Mouse (Mus musculus): ENCODE data around the gene Kcnab1. TPM values are rescaled to one million over a fixed set of nuclear protein-coding genes. Genes with fewer than 3 reads are reported as not detected.

The Kcnab1 gene
- 100 to 1,000 TPM; 100 to 102 TPM for total RNA-seq (2021)
- long read RNA-seq, experiment 1, transcript Kcnab1-201 (14 exons, 3,245 nt): major isoform, 54 of 67 reads
- long read RNA-seq, experiment 1, partial matches to known transcripts: 8 of 67 reads
- long read RNA-seq, experiment 1, other reads (novel, unspliced or antisense): 5 of 67 reads
- long read RNA-seq, experiment 2, transcript Kcnab1-201 (14 exons, 3,245 nt): major isoform, 53 of 64 reads
- long read RNA-seq, experiment 2, partial matches to known transcripts: 7 of 64 reads
- long read RNA-seq, experiment 2, other reads (novel, unspliced or antisense): 4 of 64 reads

DNA sequence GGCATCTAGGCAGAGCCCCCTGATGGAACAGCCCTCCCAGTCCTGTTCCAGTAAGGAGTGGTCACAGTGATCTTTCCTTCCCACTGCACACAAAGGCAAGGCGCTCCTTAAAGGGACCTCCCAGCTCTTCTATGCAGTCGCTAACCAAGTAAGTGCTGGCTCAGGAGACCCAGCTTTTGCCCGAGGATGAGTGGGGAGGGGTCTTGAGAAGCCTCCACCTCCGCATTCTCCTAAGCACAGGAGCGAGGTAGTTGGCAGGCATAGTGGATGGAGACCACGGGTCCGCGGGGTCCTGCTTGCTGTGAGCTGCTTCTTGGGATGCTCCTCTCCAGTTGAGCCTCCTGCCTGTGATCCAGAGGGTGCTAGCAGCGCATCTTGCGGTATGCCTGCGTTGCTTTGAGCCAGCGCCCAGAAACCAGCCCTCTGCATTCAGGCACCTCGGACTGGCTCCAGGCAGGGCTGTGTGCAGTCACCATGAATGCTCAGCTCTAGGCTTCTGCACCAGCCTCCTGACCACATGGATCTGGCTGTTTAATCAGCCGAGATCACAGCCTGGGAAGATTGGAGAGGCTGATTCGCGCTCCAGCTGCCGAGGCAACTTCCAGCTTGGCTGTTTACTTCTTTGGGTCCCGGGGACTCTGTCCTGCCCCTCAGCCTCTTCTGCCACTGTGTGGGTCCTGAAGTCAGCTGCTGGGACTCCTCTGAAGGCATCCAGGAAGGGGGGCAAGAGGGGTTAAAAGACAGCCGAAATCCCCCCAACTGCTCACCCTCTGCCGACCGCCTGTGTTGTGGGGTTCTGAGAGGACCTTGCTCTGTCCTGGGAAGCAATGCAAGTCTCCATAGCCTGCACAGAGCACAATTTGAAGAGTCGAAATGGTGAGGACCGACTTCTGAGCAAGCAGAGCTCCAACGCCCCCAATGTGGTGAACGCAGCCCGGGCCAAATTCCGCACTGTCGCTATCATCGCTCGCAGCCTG is at the start of gene Kcnab1:
Gene Kcnab1, plus strand, starts transcription at position 440 of the 977 bp plus-strand sequence.
- peak; percentile 35 to 60 for DNase-seq (ENCODE audit: low spot score in 2 of 2)

DNA sequence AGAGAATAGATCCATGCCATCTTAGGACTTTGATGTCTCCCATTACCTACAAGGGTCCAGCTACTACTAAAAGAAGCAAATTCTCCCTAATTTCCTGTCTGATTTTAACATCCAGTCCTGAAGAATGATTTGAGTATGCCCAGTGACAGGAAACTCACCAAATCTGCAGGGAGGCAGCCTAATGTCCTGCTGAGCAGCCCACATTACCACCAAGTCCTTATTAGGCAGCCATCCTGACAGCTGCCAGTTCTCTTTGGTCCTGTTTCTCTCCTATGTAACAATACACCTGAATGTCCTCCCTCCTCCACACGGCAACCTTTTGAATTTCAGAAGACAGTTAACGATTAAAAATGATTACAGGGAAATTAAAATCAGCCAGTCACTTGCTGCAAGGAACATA is 20.9 kb upstream of the Kcnab1 start:
- no peak for DNase-seq (ENCODE audit: low spot score in 2 of 2)

DNA sequence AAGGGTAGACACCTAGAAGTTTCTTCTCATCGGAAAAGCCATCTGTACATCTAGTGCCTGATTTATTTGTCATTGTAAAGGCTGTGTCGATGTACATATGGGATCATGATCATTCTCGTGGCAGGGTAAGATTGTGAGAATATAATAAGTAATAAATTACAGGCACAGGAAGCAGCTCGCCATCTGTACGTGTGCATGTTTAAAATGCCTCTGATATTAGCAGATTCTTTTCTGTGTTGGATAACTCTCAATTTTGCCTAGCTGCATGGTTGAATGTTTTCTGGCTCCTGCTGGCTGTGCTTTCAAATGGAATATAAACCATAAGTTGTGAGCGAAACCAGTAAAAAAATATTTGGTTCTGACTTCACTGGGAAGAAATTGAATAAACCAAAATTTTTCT is 5.1 kb upstream of the Kcnab1 start:
- no peak for DNase-seq (ENCODE audit: low spot score in 2 of 2)

DNA sequence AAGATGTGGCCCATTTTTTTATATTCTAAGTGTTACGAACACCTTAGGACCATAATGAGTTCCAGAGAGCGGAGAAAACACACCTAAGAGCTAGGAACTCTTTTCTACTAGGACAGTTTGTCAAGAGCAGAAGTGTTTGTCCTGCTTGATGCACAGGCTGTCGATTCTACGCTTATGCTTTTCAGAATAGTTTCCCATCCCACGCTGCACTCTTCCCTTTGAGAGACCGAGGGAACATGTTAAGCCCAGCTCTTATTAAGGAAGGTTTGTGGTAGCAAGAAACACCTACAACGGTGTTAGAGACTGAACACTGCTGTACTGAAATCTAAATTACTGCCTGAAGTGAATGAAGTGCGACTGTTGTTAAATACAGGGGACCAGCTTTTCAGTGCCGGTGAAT is 1.0 kb downstream of the Kcnab1 start:
- no peak for DNase-seq (ENCODE audit: low spot score in 2 of 2)

DNA sequence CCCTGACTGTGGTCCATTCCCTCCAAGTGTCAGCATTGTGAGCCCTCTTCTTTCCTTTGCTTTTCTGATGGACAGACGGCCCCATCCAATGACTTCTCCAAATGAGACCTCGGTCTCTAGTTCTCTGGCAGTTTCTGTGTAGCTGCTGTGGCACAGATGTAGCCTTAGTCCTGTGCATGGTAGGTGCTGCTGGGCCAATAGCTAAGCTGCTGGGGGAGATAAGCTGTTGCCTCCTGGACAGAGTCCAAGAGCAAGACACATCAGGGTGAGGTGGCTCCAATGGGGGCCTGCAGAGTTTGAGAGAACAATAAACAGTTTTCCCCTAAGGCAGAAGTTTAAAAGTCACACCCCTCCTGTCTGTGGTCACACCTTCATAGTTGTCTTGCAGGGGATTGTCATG is 2.0 kb downstream of the Kcnab1 start:
- DNase-seq (ENCODE audit: low spot score in 2 of 2): no peak

DNA sequence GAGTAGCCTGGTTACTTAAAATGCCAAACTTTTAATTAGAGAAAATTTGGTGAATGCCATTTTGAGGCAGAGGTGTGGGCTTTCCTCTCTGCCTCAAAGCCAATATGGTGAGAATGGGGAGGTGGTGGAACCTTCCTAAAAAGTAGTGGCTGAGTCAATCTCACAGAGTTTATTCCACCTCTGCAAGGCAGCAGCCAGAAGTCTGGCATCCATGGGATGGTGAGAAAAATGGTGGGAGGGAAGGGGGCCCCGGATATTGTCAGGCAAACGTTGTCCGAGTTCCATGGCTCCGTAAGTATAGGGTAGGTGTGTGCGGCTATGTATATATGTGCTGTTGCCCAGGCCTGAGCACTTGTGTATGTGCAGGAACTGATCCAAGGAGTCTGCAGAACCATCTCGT is 6.0 kb downstream of the Kcnab1 start:
- peak; percentile 59 to 74 for DNase-seq (ENCODE audit: low spot score in 2 of 2)

DNA sequence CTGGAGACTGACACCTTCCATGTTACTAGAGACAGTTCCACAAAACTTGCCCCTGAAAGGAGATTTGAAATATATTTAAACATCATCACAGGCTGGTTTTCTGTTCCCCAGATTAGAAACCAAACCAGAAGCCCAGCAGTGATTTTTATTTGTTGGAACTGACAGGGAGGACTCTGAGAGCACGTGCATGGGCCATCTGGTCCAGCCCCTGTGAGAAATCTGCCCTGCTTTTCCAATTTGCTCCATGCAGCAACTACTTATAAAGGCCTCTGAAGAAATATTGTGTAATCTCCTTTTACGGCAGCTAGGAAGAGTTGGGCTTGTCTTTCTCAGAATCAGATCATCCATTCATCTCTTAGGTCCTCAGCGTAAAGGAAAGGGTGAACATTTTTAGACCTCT is 7.8 kb downstream of the Kcnab1 start:
- no peak for DNase-seq (ENCODE audit: low spot score in 2 of 2)

DNA sequence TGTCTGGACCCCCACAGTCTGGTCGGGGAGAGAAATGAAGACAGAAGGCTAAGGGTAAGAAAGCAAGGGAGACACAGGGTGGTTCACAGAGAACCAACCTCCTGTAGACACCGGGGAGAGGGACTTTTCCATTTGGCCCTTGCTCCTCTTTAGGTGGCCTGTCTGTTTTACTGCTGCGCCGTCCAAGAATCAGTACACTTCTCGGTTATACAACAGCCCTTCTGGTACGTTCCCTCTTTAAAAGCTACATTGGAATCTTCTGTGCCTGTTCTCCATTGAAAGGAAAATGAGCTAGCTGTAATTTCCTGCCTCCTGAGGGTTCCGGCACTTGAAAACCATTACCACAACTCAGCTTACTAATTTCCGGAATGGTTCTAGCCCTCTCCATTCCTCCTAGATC is 8.2 kb downstream of the Kcnab1 start:
- DNase-seq (ENCODE audit: low spot score in 2 of 2): no peak

DNA sequence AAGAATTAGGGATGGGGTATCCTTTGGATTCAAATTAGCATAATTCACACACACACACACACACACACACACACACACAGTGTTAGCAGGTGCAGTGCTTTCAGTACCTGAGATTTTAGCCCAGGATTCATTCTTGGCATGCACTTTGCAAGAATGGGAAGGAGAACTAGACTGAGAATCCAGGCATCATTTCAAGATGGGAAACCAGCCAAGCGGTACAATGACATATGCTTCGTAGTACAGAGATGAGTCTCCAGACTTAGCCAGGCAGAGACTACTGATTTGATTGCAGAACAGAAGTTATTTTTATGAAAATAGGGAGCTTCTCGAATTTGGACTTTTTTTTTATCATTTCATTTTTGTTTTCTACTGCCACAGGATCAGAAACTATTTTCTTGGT is 15.8 kb downstream of the Kcnab1 start:
- peak; percentile 67 to 73 for DNase-seq (ENCODE audit: low spot score in 2 of 2)

DNA sequence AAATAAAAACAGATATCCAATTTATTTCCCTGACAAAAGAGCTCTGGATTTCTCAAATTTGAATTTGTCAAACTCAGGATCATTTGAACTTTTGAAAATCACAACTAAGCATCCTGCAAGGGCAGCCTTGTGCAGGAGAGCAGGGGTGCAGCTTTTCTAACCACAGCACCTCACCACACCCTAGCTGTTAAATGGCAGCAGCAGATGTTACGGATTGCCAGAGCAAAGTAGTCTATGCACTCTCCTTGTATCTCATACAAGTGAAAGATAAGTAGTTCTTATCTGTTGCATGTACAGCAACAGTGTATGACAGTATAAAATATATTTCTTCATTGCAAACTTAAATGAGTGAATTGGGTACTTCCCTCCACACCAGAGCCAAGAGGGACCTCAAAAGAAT is 20.4 kb downstream of the Kcnab1 start:
- DNase-seq (ENCODE audit: low spot score in 2 of 2): no peak

DNA sequence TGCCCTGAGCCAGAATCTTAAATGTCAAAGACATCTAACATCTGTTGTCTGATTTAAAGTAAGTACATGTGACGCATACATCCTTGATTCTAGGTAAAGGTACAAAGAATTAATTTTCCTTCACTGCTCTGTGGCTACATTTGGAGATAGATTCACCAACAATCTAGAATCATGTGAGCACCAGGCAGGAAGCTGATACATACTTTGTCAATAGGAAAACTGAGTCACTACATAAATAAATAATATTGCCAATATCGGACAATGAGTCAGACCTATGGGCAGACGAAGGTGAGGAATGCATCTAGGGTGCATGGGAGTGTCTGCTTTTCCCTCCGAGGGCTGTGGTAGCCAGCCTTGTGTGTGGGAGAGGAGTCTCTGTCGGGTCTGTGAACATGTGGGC is 25.7 kb downstream of the Kcnab1 start:
- no peak for DNase-seq (ENCODE audit: low spot score in 2 of 2)

DNA sequence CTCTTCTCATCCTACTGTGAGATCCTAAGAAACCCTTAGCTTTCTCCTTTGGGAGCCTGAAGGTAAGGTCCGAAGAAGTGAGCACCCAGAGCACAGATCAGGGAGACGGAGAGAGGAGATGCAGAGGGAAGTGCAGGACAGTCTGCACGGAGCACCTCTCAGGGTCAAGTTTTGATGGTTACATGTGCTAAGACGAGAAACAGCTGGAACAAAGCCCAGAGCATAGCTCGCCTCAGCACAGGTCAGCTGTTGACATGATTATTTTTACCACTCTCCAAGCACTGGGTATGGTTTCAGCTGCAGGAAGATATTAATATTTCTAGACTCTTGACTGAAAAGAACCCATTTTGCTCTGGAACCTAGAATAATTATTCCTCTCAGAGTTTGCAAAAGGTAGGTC is 27.7 kb downstream of the Kcnab1 start:
- no peak for DNase-seq (ENCODE audit: low spot score in 2 of 2)

DNA sequence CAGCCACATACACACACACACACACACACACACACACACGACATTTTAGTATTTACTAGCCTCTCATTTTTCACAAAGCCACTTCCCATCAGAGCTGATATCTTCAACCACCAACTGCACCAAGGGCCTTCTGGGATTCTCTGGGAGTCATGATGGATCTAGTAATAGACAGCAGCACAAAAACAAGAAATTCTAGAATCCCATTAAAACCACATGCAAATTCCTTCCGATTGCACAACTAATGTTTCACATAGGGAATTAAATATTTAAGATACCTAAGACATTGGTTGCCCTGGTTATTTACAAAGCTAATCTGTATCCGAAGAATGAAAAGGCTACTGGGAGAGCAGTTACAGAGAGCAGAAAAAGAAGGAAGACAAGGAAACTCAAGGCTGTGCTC is 29.6 kb downstream of the Kcnab1 start:
- DNase-seq (ENCODE audit: low spot score in 2 of 2): no peak

DNA sequence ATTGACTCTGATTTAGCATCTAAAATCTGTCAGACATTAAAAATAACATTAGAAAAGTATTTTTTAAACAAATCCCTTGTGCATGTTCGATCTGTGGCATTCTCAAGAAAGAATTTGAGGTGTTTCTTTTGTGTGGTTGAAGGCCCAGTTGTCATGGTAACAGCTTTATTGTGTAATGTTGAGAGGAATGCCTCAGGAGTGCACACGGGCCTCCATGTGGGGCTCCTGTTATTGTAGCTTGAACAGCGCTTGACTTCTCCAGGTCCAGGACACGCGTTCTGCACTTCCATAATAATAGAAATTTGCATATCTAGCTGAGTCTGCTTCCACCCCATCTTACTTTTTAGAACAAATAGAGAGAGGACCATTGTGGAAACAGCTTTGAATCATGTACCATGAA is 36.0 kb downstream of the Kcnab1 start:
- DNase-seq (ENCODE audit: low spot score in 2 of 2): no peak

DNA sequence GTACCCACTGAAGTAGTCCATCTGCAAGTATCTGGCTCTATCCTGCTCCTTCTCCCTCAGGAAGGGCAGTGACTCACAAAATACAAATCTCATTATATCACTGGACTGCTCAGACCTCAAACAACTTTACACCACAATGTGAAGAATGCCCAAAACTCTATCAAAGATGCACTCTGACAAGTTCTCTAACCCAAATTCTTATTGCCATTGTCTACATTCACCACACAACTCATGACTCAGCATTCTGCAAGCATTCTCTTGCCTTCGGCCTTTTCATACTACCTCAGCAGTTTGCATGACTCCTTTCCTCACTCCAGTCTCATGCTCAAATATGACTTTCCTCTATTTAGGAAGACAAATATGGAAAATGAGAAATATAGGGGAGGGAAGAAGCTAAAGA is 42.6 kb downstream of the Kcnab1 start:
- no peak for DNase-seq (ENCODE audit: low spot score in 2 of 2)

DNA sequence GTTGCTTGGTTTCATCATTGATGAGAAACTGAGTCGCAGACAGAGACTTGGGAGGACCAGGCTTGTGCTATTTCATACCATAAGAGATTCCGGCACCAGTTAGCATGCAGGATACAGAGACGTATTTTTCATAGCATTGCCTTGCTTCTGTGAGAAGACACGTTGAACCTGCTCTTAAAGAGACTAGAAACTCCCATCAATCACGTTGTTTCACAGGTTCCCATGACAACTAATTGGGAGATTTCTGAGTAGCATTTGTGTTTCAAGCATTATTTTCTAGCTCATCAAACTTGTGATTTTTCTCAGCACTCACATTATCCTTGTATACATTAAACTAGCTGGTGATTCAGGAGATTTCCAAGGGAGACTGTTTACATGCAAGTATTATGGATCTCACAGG is 63.8 kb downstream of the Kcnab1 start:
- no peak for DNase-seq (ENCODE audit: low spot score in 2 of 2)

DNA sequence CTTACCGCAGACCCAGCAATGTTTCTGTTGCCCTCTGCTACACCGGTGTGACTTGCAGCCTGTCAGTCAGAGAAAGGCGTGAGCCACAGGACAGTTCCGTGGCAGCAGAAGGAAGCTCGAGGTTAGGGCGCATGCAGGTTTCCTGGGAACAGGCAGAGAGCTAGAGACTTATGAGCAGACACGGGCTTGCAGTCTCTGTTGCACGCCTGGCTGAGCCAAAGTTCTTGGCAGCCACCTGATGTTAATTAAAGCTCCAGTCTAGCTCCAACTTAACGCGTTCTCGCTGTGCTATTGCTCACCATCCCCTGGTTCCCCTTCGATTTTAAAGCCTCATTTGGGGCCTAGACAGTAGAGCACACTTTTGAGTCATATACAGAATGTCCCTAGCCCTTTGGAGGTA is 65.4 kb downstream of the Kcnab1 start:
- DNase-seq (ENCODE audit: low spot score in 2 of 2): peak; percentile 34 to 42

DNA sequence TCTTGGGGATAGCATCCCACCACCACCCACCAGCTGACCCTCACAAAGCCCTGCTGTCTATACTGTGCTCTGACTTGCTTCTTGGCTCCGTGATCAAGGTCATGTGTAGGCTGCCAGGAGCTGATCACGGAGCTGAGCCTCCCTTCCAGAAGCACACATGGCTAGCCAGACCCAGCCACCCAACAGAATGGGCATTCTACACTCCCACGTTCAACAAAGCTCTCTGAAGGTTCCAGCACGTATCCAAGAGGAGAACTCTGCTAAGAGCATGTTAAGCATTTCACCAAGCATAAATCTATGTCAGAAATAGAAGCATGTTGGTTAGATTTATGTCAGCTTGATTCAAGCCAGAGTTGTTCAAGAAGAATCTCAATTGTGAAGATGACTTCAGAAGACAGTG is 66.6 kb downstream of the Kcnab1 start:
- DNase-seq (ENCODE audit: low spot score in 2 of 2): peak in 1 of 2 experiments; percentile 45

DNA sequence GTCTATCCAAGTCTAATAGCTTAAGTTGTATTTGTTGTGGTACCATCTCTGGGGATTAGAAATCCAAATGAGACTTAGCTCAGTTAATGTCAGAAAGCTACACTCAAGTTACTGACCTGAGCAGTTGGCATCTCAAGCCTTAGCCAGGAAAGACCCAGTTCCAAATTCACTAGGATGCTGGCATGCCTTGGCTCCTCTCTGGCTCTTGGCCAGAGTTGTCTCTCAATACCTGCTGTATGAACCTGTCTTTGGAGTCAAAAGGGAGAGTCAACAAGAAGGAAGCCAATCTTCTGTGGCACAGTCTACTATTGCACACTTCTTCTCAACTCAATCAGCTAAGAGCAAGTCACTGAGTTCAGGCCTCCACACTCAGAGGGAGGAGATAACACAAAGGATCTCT is 67.7 kb downstream of the Kcnab1 start:
- no peak for DNase-seq (ENCODE audit: low spot score in 2 of 2)

DNA sequence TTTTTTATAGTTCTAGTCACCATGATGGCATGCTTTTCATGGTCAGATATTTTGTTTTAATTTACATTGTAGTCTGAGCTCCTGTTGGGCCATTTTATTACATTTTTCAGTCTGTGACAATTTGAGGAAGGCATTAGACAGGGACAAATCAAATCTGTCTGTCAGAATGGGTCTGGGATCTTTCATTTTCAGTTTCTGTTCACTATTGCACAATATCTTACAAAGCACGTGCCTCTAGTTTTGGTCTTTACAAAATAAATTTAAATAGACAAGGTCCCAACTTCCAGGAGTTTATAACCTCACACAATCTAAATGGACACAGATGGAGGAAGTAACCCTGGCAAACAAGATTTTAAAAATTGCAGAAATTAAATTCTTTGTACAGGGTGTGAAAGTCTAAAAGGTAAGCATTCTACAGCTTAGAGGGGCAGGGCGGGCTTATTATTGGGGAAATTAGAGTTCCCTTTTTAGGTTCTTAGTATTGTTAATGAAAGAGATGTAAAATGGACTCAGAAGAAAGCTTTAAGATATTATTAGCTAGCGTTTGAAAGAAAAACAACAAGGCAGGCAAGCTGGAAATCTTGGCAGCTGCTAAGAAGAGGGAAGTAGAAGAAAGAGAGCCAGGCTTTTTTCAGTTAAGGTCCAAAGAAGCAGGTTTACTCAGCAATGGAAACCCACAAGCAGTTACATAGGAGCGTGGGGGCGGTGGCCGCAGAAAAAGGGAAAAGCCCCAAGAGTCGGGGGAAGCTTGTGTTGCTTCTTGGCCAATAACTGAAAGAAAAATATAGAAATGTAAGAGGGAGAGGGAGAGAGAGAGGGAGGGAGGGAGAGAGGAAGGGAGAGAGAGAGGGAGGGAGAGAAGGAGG is 78.9 kb downstream of the Kcnab1 start:
- DNase-seq (ENCODE audit: low spot score in 2 of 2): peak in 1 of 2 experiments; percentile 6

DNA sequence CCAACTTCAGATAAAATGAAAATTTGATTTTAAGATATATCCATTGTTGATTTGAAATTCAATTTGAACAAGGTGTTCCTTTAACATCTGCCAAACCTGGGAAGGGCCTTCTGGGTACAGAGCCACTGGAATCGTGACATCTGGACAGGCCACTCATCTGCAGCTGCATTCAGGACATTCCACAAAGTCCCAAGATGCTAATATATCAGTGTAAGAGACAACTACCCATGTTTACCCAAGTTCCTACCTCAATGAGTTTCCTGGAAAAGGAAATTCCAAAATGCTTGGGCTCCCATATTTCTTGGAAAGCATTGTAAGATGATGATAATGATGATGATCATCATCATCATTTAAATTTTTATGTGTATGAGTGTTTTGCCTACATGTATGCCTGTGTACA is 91.4 kb downstream of the Kcnab1 start:
- no peak for DNase-seq (ENCODE audit: low spot score in 2 of 2)
